Mouse (Mus musculus) stomach, embryonic 16.5 days (tissue): ENCODE data around the gene Clcc1. TPM values are rescaled to one million over a fixed set of nuclear protein-coding genes. Genes with fewer than 3 reads are reported as not detected.
"Not testable (repeated sequence)": the region's sequence is repeated elsewhere in the genome, so short reads cannot be mapped to it uniquely, and the experiment has no call there.

Experiments
- ATAC-seq: fragments of 200-750 bp; cut with Nextera tagmentation; 2 replicates; pipeline ENCODE4 v1.8.0; 2017; ENCODE audit warnings: moderate number of reproducible peaks, moderate TSS enrichment; ENCODE audit not compliant: insufficient read depth, low FRiP score
- H3K27ac ChIP-seq: fragments of 300-500 bp; sonication (generic); 2 replicates; pipeline ENCODE4 v1.5.1; 2014; ENCODE audit warnings: low read length
- H3K27me3 ChIP-seq: fragments of 300-500 bp; sonication (generic); 2 replicates; pipeline ENCODE4 v1.6.1; 2014; ENCODE audit warnings: low read length, control low read depth, mixed read lengths; ENCODE audit not compliant: control insufficient read depth, insufficient read depth
- H3K36me3 ChIP-seq: fragments of 300-500 bp; sonication (generic); 2 replicates; pipeline ENCODE4 v1.6.1; 2014; ENCODE audit warnings: low read length; ENCODE audit not compliant: control insufficient read depth, insufficient read depth
- H3K4me1 ChIP-seq: fragments of 300-500 bp; sonication (generic); 2 replicates; pipeline ENCODE4 v1.6.1; 2014; ENCODE audit warnings: low read length, control low read depth, mixed read lengths; ENCODE audit not compliant: control insufficient read depth, insufficient read depth
- H3K4me2 ChIP-seq: fragments of 300-500 bp; sonication (generic); 2 replicates; pipeline ENCODE4 v1.6.1; 2014; ENCODE audit warnings: low read depth, low read length, mixed read lengths
- H3K4me3 ChIP-seq: fragments of 300-500 bp; sonication (generic); replicated peaks from 2 replicates; pipeline ENCODE4 v1.5.1; 2014; ENCODE audit warnings: mild to moderate bottlenecking, low read length
- H3K9ac ChIP-seq: fragments of 300-500 bp; sonication (generic); 2 replicates; pipeline ENCODE4 v1.6.1; 2014; ENCODE audit warnings: low read length
- H3K9me3 ChIP-seq: fragments of 300-500 bp; sonication (generic); replicated peaks from 2 replicates; pipeline ENCODE4 v1.6.1; 2016; ENCODE audit warnings: low read length, control low read depth; ENCODE audit not compliant: control insufficient read depth
- WGBS: fragments of 180-500 bp; shearing (Covaris S2); extraction: QIAGEN DNeasy Blood & Tissue Kit; methylation state at CpG from one replicate; pipeline ENCODE4 v1.1.7; 2014; 5-methylcytosine and 5-hydroxymethylcytosine counted together
- polyA plus RNA-seq: library from polyadenylated mRNA; unstranded; fragments of >200 nt; fragmentation: Nextera tagmentation; extraction: Ambion mirVana; gene quantifications from 2 replicates; pipeline ENCODE4 v1.2.1, GENCODE M21; 2015

The Clcc1 gene
- polyA plus RNA-seq: 74.3 and 81.4 TPM in 2 replicates

GRCm38 (mm10) chr3:108653710-108654379 is at the start of gene Clcc1:
Clcc1 (plus strand) TSS chr3:108653913.
- peak within 1 kb of the TSS; percentile 96 for H3K9ac ChIP-seq
- no peaks in the 10 kb centered on the region for H3K36me3 ChIP-seq
- ATAC-seq: peak; percentile 96
- peak within 1 kb of the TSS; percentile 93 for H3K4me3 ChIP-seq
- peaks cover 14% of the 10 kb centered on the region for H3K4me1 ChIP-seq
- no peaks in the 10 kb centered on the region for H3K9me3 ChIP-seq
- no peaks in the 10 kb centered on the region for H3K27me3 ChIP-seq
- under 1% methylated on average over 57 of the region's 57 CpGs for WGBS
- peak within 1 kb of the TSS; percentile 77 for H3K4me2 ChIP-seq
- H3K27ac ChIP-seq: peak within 1 kb of the TSS; percentile 86

GRCm38 (mm10) chr3:108608906-108609305 is 44.8 kb upstream of the Clcc1 start:
- H3K4me2 ChIP-seq: no peak overlapping the region
- WGBS: 38% methylated on average over 3 of the region's 3 CpGs
- no peaks in the 10 kb centered on the region for H3K36me3 ChIP-seq
- H3K9ac ChIP-seq: no peak overlapping the region
- H3K9me3 ChIP-seq: no peaks in the 10 kb centered on the region
- no peak for ATAC-seq
- no peak overlapping the region for H3K4me3 ChIP-seq
- H3K27me3 ChIP-seq: no peaks in the 10 kb centered on the region
- no peak overlapping the region for H3K27ac ChIP-seq
- H3K4me1 ChIP-seq: no peaks in the 10 kb centered on the region

- Histone ChIP-seq H3K27ac (no peak overlapping the region), H3K4me1 (no peaks in the 10 kb centered on the region), H3K9ac (no peak overlapping the region), H3K4me3 (no peak overlapping the region), H3K9me3 (no peaks in the 10 kb centered on the region), H3K4me2 (no peak overlapping the region), H3K36me3 (no peaks in the 10 kb centered on the region), H3K27me3 (no peaks in the 10 kb centered on the region)
- 62% methylated on average over 5 of the region's 5 CpGs for whole genome bisulfite sequencing
- ATAC-seq: no peak
Measured at GRCm38 (mm10) chr3:108634761-108635160, 19.0 kb upstream of the Clcc1 start.

- H3K36me3 ChIP-seq: no peaks in the 10 kb centered on the region
Measured at GRCm38 (mm10) chr3:108639412-108639811, 14.3 kb upstream of the Clcc1 start.

GRCm38 (mm10) chr3:108640998-108641397 is 12.7 kb upstream of the Clcc1 start:
- ATAC-seq: no peak
- 62% methylated on average over 4 of the region's 4 CpGs for WGBS

More at GRCm38 (mm10) chr3:108639412-108639811, 14.3 kb upstream of the Clcc1 start:
- 69% methylated on average over 4 of the region's 4 CpGs for WGBS
- Histone ChIP-seq H3K27ac (no peak overlapping the region), H3K4me2 (no peak overlapping the region), H3K4me1 (no peaks in the 10 kb centered on the region), H3K9me3 (no peaks in the 10 kb centered on the region), H3K9ac (no peak overlapping the region), H3K27me3 (no peaks in the 10 kb centered on the region), H3K4me3 (no peak overlapping the region)
- no peak for ATAC-seq

GRCm38 (mm10) chr3:108644856-108645255 is 8.9 kb upstream of the Clcc1 start:
- Histone ChIP-seq H3K4me1 (no peaks in the 10 kb centered on the region), H3K4me2 (no peak overlapping the region), H3K4me3 (no peak overlapping the region), H3K36me3 (no peaks in the 10 kb centered on the region), H3K27ac (no peak overlapping the region), H3K9me3 (no peaks in the 10 kb centered on the region), H3K27me3 (no peaks in the 10 kb centered on the region), H3K9ac (no peak overlapping the region)
- WGBS: 87% methylated on average over 3 of the region's 3 CpGs
- no peak for ATAC-seq

More at GRCm38 (mm10) chr3:108640998-108641397, 12.7 kb upstream of the Clcc1 start:
- Histone ChIP-seq H3K27me3 (no peaks in the 10 kb centered on the region), H3K36me3 (no peaks in the 10 kb centered on the region), H3K4me2 (no peak overlapping the region), H3K9me3 (no peaks in the 10 kb centered on the region), H3K4me3 (no peak overlapping the region), H3K9ac (no peak overlapping the region), H3K27ac (no peak overlapping the region), H3K4me1 (no peaks in the 10 kb centered on the region)

- no peaks in the 10 kb centered on the region for H3K27me3 ChIP-seq
- H3K9ac ChIP-seq: no peak overlapping the region
- no peak overlapping the region for H3K27ac ChIP-seq
- no peak for ATAC-seq
- no peaks in the 10 kb centered on the region for H3K36me3 ChIP-seq
- no peak overlapping the region for H3K4me2 ChIP-seq
- H3K4me1 ChIP-seq: no peaks in the 10 kb centered on the region
- no peaks in the 10 kb centered on the region for H3K9me3 ChIP-seq
- 56% methylated on average over 7 of the region's 7 CpGs for WGBS
- no peak overlapping the region for H3K4me3 ChIP-seq
Measured at GRCm38 (mm10) chr3:108646036-108646435, 7.7 kb upstream of the Clcc1 start.

- not testable (repeated sequence) for H3K9me3 ChIP-seq, H3K4me2 ChIP-seq, ATAC-seq, H3K27ac ChIP-seq, H3K9ac ChIP-seq, H3K4me1 ChIP-seq, H3K36me3 ChIP-seq, H3K4me3 ChIP-seq, H3K27me3 ChIP-seq
- 51% methylated on average over 5 of the region's 5 CpGs for WGBS
Measured at GRCm38 (mm10) chr3:108647681-108648080, 6.0 kb upstream of the Clcc1 start.

GRCm38 (mm10) chr3:108652866-108653642 is 659 bp upstream of the Clcc1 start:
- ATAC-seq: no peak
- H3K36me3 ChIP-seq: no peaks in the 10 kb centered on the region
- 0 out of 2 replicates have a peak overlapping the region, but pooled peaks have one; percentile 14 for H3K9ac ChIP-seq
- peak overlapping the region; percentile 48 for H3K4me2 ChIP-seq
- no peak overlapping the region for H3K27ac ChIP-seq
- peaks cover 14% of the 10 kb centered on the region for H3K4me1 ChIP-seq
- no peaks in the 10 kb centered on the region for H3K9me3 ChIP-seq
- 15% methylated on average over 9 of the region's 9 CpGs for WGBS
- no peak overlapping the region; the same call in 1 of the 2 replicates for H3K4me3 ChIP-seq
- H3K27me3 ChIP-seq: no peaks in the 10 kb centered on the region
